Mouse (Mus musculus) lung, postnatal 0 days (tissue): ENCODE results near the gene Ccdc3.

Experiments used
- CTCF ChIP-seq: IDR thresholded peaks from 2 replicates; pipeline ENCODE4 v1.5.1; 2016; ENCODE audit warnings: antibody characterized with exemption, mild to moderate bottlenecking
- EP300 ChIP-seq: IDR thresholded peaks from 2 replicates; pipeline ENCODE4 v1.6.1; 2016; ENCODE audit warnings: antibody characterized with exemption, mild to moderate bottlenecking, control low read depth

DNA sequence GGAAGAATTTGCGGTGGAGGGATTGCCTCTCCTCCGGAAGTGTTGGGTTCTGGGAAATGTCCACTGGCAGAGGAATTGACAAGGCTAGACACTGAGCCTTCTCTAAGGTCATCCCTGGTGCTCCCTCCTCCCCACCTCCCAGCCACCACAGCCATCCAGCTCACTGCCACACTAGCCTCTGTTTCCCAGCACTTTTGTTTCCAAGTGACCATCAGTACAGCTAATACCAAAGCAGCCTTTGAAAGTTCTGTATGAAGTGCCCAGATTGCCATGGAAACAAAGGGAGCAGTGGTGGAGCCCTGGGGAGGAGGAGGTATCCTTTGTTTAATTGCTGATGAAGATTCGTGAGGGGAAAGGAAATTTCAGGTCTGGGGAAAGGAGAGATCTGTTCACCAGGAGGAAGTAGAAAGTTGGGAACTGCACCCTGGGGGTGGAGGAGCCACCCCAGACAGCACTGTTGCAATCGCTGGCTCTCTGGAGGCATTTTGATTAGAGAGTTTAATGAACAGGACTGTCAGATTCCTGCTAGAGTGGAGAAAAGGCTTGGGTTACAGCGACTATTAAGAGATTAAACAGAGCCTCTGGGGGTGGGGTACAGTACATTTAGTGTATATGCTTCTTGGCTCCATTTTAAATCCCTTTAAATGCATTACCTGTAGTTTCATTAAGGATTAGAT, 20.6 kb upstream of the Ccdc3 start:
- no peak for TF ChIP-seq CTCF
- TF ChIP-seq EP300 = no peak
